Mouse (Mus musculus) neural tube, embryonic 10.5 days (tissue): Measurements from ENCODE around the gene Foxn3.
A peak's percentile ranks its signal among the peaks of the same experiment; 100 is the strongest.

Experiments
- DNase-seq: peaks from one replicate; pipeline ENCODE4 v3.0.0-alpha.2; 2017; ENCODE audit warnings: low spot score; ENCODE audit errors: extremely low spot score

The Foxn3 gene

GRCm38 (mm10) chr12:99187671-99188070 is 375.7 kb downstream of the Foxn3 start:
- DNase-seq = no peak

GRCm38 (mm10) chr12:99186239-99186638 is 377.1 kb downstream of the Foxn3 start:
- no peak for DNase-seq

GRCm38 (mm10) chr12:99183261-99183792 is 380.1 kb downstream of the Foxn3 start:
- DNase-seq = no peak

GRCm38 (mm10) chr12:99182338-99182737 is 381.0 kb downstream of the Foxn3 start:
- DNase-seq = no peak

GRCm38 (mm10) chr12:99180234-99180824 is 383.1 kb downstream of the Foxn3 start:
- DNase-seq = no peak

- DNase-seq = no peak
These were observed 388.3 kb downstream of the Foxn3 start for GRCm38 (mm10) chr12:99174979-99175621.

- DNase-seq = no peak
These were observed 391.2 kb downstream of the Foxn3 start for GRCm38 (mm10) chr12:99172170-99172569.

- DNase-seq = no peak
These were observed 393.5 kb downstream of the Foxn3 start for GRCm38 (mm10) chr12:99169925-99170324.

- no peak for DNase-seq
These were observed 397.3 kb downstream of the Foxn3 start for GRCm38 (mm10) chr12:99166091-99166490.

- DNase-seq = no peak
These were observed 400.1 kb downstream of the Foxn3 start for GRCm38 (mm10) chr12:99163342-99163682.

GRCm38 (mm10) chr12:99162639-99163341 is 400.6 kb downstream of the Foxn3 start:
- DNase-seq = no peak

- no peak for DNase-seq
These were observed 401.2 kb downstream of the Foxn3 start for GRCm38 (mm10) chr12:99162188-99162587.

- no peak for DNase-seq
These were observed 403.3 kb downstream of the Foxn3 start for GRCm38 (mm10) chr12:99160061-99160460.

- DNase-seq = no peak
These were observed 407.5 kb downstream of the Foxn3 start for GRCm38 (mm10) chr12:99155904-99156303.

- DNase-seq = no peak
These were observed 409.2 kb downstream of the Foxn3 start for GRCm38 (mm10) chr12:99154230-99154629.

- DNase-seq = peak; percentile 36
These were observed 409.7 kb downstream of the Foxn3 start for GRCm38 (mm10) chr12:99153664-99154063.

- DNase-seq = peak; percentile 65
These were observed 413.3 kb downstream of the Foxn3 start for GRCm38 (mm10) chr12:99150126-99150525.

GRCm38 (mm10) chr12:99149193-99149592 is 414.2 kb downstream of the Foxn3 start:
- no peak for DNase-seq
